Mouse (Mus musculus) brain, embryonic 14.5 days (tissue): ENCODE measurements around the gene Bcl11a.

Experiments
- CTCF ChIP-seq: fragments of 200-500 bp; IDR thresholded peaks from 2 replicates; pipeline ENCODE4 v1.5.1; 2012; ENCODE audit warnings: inconsistent platforms, mild to moderate bottlenecking, moderate library complexity, borderline replicate concordance; ENCODE audit not compliant: insufficient read depth, insufficient read length; ENCODE audit errors: extremely low read depth
- POLR2A ChIP-seq: fragments of 200-500 bp; IDR thresholded peaks from 2 replicates; pipeline ENCODE4 v1.6.1; 2012; ENCODE audit warnings: mild to moderate bottlenecking, inconsistent platforms, borderline replicate concordance; ENCODE audit not compliant: poor library complexity, insufficient read depth, insufficient read length, severe bottlenecking; ENCODE audit errors: extremely low read depth

DNA sequence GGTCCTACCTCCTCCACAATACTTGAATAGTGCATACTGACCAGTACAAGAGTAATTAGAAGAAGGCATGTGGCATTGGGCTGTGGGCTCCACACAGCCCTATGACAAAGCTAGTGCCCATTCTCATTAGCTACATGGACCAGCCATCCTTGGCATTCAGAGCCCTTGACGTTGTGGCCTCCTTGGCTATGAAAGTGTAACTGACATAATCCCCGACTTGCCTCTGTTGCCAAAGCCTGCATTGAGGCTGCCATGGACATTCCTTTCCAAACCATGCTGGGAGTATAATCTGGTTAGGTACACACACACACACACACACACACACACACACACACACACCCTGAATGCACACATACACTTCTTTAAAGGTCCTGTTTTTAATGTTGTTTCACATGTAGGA is 81.8 kb downstream of the Bcl11a start:
- no peak for TF ChIP-seq POLR2A
- TF ChIP-seq CTCF = no peak
